Mouse (Mus musculus) NIH3T3 (cell line): ENCODE results near the gene Gm11938.
"Not testable (repeated sequence)": the region's sequence is repeated elsewhere in the genome, so short reads cannot be mapped to it uniquely, and the experiment has no call there.

Experiments used
- DNase-seq: peaks from one replicate; pipeline ENCODE4 v3.0.0-alpha.2; 2012; ENCODE audit warnings: low read depth

Gm11938 gene

DNA sequence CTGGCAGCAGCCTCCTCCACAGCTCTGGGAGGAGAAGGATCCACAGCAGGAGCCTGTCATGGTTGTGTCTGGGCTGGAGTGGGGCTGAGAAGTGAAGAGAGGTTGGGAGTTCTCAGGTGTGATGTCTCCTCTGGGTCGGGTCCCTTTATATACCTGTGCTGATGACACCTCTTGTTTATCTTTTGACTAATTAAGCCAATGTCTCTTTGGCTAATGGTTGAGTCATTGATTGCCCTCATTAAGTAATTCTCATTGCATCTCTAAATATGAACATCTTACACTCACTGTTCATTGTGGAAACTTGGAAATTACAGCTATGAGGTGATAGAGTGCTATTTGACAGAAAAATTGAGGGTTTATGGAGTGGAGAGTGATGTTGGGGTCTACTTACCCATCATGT is at the start of gene Gm11938:
TSS of gene Gm11938 (minus strand) at position 101 of the 400 bp plus-strand sequence.
- DNase-seq = not testable (repeated sequence)

DNA sequence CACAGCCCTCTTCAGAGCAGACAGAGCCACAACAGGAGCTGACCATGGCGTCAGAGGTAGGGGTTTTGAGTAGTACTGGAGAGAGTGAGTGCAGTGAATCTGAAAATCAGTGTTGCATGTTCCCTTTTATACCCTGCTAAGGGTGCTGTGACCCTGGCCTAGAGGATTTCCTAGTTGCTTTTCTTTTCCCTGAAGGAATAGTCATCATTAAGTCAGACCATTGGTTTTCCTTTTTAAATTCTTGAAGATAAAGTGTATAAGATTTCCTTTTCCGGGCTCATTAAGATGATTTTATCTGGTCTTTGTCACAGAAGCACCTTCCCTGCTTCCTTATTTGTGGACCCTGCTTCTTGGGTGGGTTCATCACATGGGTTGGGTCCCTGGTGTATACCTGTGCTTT is 47.0 kb upstream of the Gm11938 start, which contains the start of gene Gm11555:
TSS of gene Gm11555 (minus strand) at position 101 of the 400 bp plus-strand sequence.
- DNase-seq = no peak

DNA sequence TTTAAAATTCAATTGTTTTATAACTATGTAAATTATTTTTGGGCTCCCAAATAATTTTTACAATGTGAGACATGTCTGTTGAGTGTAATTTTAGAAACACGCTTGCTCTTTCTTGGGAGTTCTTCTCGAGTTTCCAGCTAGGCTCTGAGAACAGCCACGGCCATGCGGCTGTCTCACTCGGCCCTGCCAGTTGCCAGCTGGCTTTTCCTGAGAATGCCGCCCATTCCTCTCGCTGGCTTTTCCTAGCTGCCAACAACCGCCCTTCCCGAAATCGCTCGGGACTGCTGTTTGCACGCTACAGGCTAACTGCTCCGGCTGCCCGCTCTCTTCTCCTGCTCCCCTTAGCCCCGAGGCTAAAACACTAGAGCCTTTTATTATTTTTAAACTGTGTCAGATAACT is 43.3 kb upstream of the Gm11938 start:
- DNase-seq = no peak

DNA sequence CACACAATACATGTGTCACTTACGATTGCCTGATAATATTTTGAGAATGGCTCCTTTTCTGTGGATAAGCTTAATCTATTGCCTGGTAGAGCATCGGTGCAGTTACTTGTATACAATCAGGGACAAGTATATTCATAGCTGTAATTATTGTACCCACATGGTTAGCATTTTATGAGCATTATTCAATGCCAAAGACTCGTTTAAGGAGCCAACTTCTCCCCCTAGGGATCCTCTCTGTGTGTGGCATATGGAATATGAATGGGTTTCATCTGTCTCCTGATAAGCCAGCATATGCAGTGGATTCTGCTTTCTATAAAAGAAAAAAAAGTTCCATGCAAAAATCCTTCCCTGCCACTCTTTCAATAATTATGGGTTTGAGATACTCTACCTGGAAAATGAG is 41.2 kb upstream of the Gm11938 start:
- peak; percentile 40 for DNase-seq

DNA sequence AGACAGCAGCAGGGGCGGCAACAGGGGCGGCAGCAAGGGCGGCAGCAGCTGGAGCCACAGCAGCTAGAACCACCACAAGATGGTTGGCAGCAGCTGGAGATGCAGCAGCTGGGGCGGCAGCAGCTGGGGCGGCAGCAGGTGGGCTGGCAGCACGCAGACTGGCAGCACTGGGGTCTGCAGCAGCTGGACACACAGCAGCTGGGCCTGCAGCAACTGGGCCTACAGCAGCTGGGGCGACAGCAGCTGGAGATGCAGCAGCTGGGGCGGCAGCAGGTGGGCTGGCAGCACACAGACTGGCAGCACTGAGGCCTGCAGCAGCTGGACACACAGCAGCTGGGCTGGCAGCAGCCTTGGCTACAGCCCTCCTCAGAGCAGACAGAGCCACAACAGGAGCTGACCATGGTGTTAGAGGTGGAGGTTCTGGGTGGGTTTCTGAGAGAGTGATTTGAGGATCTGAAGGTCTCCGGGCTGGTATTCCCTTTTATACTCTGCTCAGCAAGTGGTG is 40.6 kb upstream of the Gm11938 start, which contains the start of gene Krtap4-7:
TSS of gene Krtap4-7 (minus strand) at position 455 of the 505 bp plus-strand sequence.
- DNase-seq = not testable (repeated sequence)

DNA sequence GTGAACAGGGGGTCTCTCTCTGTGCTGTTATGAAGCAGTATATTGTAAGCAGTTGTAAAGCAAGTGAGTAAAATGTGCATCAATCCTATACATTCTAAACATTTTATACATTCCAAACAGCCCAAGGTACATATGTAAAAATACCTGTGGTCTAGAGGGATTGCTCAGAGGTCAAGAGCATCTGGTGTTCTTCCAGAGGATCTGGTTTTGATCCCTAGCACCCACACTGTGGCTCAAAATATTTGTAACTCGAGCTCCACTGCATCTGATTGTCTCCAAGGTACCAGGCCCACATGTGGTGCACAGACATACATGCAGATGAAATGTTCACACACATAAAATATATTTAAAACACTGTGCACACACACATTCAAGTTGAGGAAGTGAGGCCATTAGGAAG is 37.8 kb upstream of the Gm11938 start:
- DNase-seq = peak; percentile 75

DNA sequence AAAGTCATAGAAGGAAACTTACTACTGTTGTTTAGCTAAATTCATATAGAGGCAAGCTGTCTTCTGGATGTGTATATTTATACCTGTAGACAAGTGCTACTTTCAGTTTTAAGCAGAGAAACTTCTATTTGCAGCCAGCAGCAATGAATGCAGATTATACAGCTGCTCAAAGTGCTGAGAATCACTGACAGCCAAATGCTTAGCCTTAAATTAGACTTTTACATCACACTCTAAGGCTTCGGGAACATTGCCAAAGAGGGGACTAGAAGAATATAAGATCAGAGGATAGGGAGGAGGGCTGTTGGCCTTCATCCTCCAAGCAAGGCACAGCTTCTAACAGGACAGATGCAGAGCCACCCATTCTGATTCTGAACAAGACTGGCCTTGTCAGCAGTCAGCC is 34.0 kb upstream of the Gm11938 start:
- DNase-seq = peak; percentile 15

DNA sequence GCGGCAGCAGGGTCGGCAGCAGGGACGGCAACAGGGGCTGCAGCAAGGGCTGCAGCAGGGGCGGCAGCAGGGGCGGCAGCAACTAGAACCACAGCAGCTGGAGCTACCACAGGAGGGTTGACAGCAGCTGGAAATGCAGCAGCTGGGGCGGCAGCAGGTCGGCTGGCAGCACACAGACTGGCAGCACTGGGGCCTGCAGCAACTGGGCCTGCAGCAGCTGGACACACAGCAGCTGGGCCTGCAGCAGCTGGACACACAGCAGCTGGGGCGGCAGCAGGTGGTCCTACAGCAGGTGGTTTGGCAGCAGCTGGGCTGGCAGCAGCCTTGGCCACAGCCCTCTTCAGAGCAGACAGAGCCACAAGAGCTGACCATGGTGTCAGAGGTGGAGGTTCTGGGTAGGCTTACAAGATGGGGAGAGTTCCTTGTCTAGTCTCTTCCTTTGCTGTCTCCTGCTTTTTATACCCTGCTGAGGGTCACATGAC is 31.6 kb upstream of the Gm11938 start, which contains the start of gene Krtap4-2:
TSS of gene Krtap4-2 (minus strand) at position 432 of the 482 bp plus-strand sequence.
- DNase-seq = no peak

DNA sequence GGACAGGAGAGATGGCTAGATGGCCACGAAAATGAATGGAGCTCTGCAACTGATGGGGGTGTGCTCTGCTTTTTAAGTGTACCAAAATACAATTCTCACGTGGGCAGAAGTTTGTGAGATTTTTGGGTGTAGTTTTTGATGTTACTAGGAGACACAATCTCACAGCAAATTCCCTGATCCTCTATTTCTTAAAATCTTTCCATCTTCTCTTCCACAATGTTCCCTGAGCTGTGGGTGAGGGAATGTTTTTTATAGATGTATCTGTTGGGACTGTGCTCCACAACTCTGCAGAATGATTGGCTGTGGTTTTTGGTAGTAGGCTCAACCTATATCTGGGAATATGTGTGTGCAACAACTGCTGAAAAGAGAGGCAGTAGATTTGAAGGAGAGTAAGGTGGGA is 30.2 kb upstream of the Gm11938 start:
- no peak for DNase-seq

DNA sequence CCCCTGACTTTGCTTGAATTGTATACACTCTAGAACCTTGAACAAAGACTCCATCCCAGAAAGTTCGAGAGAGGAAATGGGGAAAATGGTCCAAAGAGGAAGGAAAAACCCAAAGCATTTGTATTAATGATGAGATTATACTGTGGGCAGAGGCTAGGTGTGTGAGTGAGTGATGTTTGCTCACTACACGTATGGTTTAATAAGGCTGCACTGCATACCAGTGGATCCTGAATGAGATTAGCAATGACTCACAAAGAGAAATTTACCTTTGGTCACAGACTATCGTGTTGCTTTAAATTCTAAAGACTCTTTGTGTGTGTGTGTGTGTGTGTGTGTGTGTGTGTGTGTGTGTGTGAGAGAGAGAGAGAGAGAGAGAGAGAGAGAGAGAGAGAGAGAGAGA is 27.8 kb upstream of the Gm11938 start:
- no peak for DNase-seq

DNA sequence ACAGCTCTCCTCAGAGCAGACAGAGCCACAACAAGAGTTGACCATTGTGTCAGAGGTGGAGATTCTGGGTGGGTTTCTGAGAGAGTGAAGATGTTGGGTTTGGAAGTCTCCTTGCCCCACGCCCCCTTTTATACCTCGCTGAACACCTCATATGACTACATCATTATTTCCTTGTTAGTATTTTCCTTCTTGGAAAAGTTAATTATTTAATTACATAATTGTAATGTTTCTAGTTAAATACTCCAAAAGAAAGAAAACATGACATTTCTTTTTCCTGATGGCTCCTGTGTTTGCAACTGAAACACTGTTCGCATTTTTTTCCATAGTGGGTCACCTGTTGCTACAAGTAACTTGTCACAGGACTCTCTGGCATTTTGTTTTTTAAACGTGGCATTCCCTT is 25.0 kb upstream of the Gm11938 start, which contains the start of gene Krtap4-1:
TSS of gene Krtap4-1 (minus strand) at position 101 of the 400 bp plus-strand sequence.
- DNase-seq = no peak

DNA sequence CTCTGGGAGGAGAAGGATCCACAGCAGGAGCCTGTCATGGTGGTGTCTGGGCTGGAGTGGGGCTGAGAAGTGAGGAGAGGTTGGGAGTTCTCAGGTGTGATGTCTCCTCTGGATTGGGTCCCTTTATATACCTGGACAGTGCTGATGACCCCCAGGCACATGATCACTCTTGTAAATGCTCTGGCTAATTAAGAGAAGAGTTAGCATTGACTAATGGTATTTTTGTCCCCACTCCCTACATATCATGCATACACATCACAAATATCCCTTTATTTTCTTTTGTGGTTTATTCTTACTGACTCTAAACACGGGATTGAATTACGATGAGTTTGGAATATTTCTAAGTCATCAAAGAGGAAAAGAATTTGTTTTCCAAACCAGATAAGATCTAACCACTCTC is 17.2 kb upstream of the Gm11938 start, which contains the start of gene Gm11562:
TSS of gene Gm11562 (minus strand) at position 101 of the 400 bp plus-strand sequence.
- DNase-seq = no peak

DNA sequence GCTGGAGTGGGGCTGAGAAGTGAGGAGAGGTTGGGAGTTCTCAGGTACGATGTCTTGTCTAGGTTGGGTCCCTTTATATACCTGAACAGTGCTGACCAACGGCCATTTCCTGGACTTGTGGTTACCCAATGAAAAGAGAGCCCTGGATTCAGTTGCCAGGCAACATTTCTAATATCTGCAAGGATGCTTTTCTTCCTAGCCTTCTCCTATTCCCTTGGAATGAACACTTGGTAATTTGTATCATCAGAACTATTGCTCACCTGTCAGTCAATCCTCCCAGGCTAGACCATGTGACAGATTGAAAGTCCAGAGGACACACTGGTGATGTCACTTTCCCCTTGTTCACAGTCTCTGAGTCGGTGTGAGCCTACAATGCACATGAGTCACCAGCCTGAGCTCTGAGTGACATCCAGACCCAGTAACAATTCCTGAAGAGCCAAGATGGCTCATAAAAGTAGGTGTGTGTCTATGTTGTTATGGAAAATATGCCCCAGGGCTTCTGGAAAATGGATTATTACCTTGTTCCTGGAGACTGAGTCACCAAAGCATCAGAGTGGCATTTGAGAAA is 11.8 kb upstream of the Gm11938 start, which contains the start of gene Krtap2-4:
TSS of gene Krtap2-4 (minus strand) at position 51 of the 568 bp plus-strand sequence.
- no peak for DNase-seq

DNA sequence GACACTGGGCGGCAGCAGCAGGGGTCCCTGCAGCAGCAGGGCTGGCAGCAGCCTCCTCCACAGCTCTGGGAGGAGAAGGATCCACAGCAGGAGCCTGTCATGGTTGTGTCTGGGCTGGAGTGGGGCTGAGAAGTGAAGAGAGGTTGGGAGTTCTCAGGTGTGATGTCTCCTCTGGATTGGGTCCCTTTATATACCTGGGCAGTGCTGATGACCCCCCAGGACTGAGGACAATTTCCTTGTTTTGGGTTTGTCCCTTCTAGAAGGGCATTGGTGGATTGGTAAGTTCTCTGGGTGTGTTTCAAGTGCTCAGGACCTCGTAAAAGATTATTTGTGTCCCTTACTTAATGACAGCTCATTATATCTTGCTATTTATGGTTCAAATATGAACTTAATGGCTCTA is 7.0 kb upstream of the Gm11938 start, which contains the start of gene Gm11937:
TSS of gene Gm11937 (minus strand) at position 101 of the 400 bp plus-strand sequence.
- DNase-seq = not testable (repeated sequence)

DNA sequence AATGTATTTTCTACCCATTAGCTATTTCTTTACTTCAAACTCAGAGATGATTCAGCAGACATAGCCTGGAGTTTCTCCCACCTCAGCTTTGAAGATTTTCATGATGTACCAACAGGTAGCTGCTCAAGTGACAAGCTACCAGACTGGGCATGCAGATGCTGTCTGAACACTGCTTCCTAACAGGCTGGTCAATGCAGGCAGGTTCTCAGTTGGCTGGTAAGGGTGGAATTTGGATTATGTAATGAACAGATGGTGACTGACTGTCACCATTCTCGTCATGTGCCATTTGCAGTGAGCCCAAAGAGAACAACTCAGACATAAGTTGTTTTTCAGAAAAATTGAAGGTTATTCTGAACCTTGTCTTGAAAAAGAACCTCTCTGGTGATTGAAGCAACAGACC is 6.0 kb upstream of the Gm11938 start:
- no peak for DNase-seq

DNA sequence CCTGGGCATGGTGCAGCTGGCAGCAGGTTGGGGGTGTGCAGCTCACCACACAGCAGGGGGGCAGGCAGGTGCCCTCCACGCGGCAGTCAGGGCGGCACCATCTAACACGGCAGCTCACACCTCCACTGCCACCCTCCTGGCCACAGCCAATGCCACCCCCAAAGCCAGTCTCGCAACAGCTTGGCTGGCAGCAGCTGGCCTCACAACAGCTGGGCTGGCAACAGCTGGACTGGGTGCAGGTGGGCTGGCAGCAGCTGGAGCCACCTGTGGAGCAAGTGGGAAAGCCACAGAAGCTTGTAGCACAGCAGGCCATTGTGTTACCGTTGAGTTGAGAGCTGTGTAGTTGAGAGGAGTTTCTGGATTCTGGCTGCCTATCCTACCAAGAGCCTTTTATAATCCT is 5.4 kb downstream of the Gm11938 start, which contains the start of gene Krtap9-3:
TSS of gene Krtap9-3 (minus strand) at position 364 of the 400 bp plus-strand sequence.
- DNase-seq = not testable (repeated sequence)

DNA sequence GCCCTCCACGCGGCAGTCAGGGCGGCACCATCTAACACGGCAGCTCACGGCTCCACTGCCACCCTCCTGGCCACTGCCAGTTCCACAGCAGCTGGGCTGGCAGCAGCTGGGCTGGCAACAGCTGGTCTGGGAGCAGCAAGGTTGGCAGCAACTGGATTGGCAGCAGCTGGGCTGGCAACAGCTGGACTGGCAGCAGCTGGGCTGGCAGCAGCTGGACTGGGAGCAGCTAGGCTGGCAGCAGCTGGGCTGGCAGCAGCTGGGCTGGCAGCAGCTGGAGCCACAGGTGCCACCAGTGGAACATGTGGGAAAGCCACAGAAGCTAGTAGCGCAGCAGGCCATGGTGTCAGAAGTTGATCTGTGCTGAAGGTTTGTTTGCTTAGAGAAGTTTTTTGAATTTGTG is 12.1 kb downstream of the Gm11938 start, which contains the start of gene Krtap1-3:
TSS of gene Krtap1-3 (minus strand) at position 359 of the 400 bp plus-strand sequence.
- DNase-seq = no peak

DNA sequence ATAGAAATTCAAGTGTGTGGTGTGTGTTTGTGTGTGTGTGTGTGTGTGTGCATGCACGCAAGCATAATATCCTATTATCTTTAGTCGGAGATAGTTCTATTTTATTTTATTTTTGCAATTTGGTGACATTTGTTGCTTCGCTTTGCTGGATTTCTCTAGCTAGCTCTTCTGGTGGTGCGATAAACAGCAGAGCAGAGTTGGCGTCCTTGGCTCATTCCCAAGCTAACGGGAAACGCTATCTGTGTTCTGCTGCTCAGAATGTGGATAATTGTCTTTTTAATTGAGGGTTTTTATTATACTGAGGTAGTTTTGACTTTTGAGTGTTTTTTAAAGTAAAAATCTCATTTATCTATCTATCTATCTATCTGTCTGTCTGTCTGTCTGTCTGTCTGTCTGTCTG is 18.0 kb downstream of the Gm11938 start:
- no peak for DNase-seq

DNA sequence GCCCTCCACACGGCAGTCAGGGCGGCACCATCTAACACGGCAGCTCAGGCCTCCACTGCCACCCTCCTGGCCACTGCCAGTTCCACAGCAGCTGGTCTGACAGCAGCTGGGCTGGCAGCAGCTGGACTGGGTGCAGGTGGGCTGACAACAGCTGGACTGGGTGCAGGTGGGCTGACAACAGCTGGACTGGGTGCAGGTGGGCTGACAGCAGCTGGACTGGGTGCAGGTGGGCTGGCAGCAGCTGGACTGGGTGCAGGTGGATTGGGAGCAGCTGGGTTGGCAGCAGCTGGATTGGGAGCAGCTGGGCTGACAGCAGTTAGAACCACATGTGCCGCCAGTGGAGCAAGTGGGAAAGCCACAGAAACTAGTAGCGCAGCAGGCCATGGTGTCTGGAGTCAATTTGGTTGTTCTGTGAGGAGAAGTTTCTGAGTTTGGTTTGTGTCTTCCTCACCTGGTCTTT is 19.8 kb downstream of the Gm11938 start, which contains the start of gene Krtap1-4:
TSS of gene Krtap1-4 (minus strand) at position 410 of the 460 bp plus-strand sequence.
- DNase-seq = no peak

DNA sequence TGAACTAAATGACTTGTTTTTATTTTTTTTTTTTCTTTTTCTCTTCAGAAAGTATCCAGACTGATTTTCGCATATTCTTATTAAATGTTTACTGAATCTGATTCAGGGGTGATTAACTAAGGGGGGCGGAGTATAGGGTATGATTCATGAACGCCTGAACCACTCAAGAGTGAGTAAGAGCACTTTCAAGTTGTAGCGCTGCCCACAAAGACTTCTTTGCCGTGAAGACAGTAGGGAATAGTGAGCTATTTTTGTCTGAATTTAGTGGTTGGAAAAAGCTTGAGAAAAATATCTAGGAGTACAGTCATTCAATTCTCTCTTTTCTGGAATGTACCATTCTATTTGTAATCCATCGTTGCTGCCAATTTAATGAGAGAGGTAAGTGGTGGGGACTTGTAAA is 21.5 kb downstream of the Gm11938 start:
- peak; percentile 84 for DNase-seq

DNA sequence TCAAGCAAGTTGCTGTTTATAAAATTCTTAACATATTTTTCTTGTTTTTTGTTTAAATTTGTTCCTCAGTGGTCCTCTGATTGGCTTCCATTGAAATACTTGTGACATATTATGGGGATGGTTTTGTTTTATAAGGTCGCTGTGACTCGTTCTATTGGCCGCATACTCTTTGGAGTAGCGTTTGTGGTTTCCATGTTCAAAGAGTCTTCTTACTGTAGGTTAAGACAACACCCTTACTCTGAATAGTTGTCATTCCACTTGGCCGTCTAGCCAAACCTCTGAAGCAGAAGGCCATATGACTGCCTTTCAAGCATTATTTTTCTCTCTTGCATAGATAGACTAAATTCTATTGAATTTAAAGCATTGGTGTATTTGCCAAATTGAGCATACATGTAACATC is 22.1 kb downstream of the Gm11938 start:
- peak; percentile 28 for DNase-seq

DNA sequence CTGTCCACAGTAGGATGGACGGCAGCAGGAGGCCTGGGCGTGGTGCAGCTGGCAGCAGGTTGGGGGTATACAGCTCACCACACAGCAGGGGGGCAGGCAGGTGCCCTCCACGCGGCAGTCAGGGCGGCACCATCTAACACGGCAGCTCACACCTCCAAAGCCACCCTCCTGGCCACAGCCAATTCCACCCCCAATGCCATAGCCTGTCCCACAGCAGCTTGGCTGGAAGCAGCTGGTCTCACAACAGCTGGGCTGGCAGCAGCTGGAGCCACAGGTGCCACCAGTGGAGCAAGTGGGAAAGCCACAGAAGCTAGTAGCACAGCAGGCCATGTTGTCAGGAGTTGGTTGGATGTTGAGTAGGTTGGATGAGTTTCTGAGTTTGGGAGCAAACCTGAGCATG is 22.5 kb downstream of the Gm11938 start, which contains the start of gene Krtap1-5:
TSS of gene Krtap1-5 (minus strand) at position 381 of the 400 bp plus-strand sequence.
- no peak for DNase-seq

DNA sequence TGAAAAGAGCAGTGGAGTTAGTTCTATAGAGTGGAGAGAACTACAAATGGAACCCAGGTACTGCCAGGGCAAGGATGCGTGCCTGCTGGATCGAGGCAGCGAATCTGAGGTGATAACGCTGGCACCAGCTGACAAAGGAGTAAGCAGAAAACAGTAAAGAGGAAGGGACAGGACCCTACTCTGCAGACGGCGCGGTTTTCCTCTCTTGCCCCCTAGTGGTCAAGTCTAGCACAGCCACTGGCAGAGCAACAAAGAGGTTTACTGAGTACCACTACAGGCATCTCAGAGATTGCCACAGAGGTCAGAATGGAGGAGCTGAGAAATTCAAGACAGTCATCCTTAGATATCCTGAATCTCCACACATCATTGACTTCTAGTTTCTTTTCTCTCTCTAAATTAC is 29.0 kb downstream of the Gm11938 start:
- peak; percentile 75 for DNase-seq
